Mouse (Mus musculus) hindbrain, postnatal 0 days (tissue): ENCODE data around the gene Slit1. TPM values are rescaled to one million over a fixed set of nuclear protein-coding genes. Genes with fewer than 3 reads are reported as not detected.

Experiments used
- ATAC-seq: fragments of 200-750 bp; cut with Nextera tagmentation; 2 replicates; pipeline ENCODE4 v1.8.0; 2017; ENCODE audit warnings: mild to moderate bottlenecking, moderate TSS enrichment, moderate library complexity
- DNase-seq: peaks from one replicate; pipeline ENCODE4 v3.0.0-alpha.2; 2015; ENCODE audit warnings: low spot score
- H3K27ac ChIP-seq: fragments of 300-500 bp; sonication (generic); 2 replicates; pipeline ENCODE4 v1.5.1; 2014; ENCODE audit warnings: mild to moderate bottlenecking
- H3K27me3 ChIP-seq: fragments of 300-500 bp; sonication (generic); 2 replicates; pipeline ENCODE4 v1.6.1; 2014; ENCODE audit warnings: low read length, mixed read lengths; ENCODE audit not compliant: insufficient read depth
- H3K36me3 ChIP-seq: fragments of 300-500 bp; sonication (generic); 2 replicates; pipeline ENCODE4 v1.6.1; 2014; ENCODE audit warnings: low read length, mixed read lengths; ENCODE audit not compliant: insufficient read depth
- H3K4me1 ChIP-seq: fragments of 300-500 bp; sonication (generic); 2 replicates; pipeline ENCODE4 v1.6.1; 2014; ENCODE audit warnings: antibody characterized with exemption, low read length, mixed read lengths; ENCODE audit not compliant: insufficient read depth
- H3K4me2 ChIP-seq: fragments of 300-500 bp; sonication (generic); 2 replicates; pipeline ENCODE4 v1.6.1; 2014; ENCODE audit warnings: low read depth, mild to moderate bottlenecking, low read length, moderate library complexity, mixed read lengths
- H3K4me3 ChIP-seq: fragments of 300-500 bp; sonication (generic); 2 replicates; pipeline ENCODE4 v1.5.1; 2014; ENCODE audit warnings: low read length
- H3K9ac ChIP-seq: fragments of 300-500 bp; sonication (generic); replicated peaks from 2 replicates; pipeline ENCODE4 v1.6.1; 2014; ENCODE audit warnings: mild to moderate bottlenecking, low read length, moderate library complexity, mixed read lengths
- H3K9me3 ChIP-seq: fragments of 300-500 bp; sonication (generic); 2 replicates; pipeline ENCODE4 v1.6.1; 2016; ENCODE audit warnings: low read length, mixed read lengths
- CTCF ChIP-seq: IDR thresholded peaks from 2 replicates; pipeline ENCODE4 v1.5.1; 2016; ENCODE audit warnings: antibody characterized with exemption, control low read depth, low read depth
- WGBS: fragments of 180-500 bp; shearing (Covaris S2); extraction: QIAGEN DNeasy Blood & Tissue Kit; methylation state at CpG from one replicate; pipeline ENCODE4 v1.1.7; 2014; 5-methylcytosine and 5-hydroxymethylcytosine counted together
- polyA plus RNA-seq: library from polyadenylated mRNA; unstranded; fragments of >200 nt; fragmentation: Nextera tagmentation; extraction: Ambion mirVana; gene quantifications from 2 replicates; pipeline ENCODE4 v1.2.1, GENCODE M21; 2015
- total RNA-seq: library from RNA; depleted of rRNA; stranded (reverse); fragments of >200 nt; gene quantifications from 2 replicates; pipeline ENCODE4 v1.2.3, GENCODE M21; 2014

Gene Slit1
- total and polyA plus RNA-seq, 2 experiments from 2014 or later: 13.3 to 69.2 TPM

GRCm38 (mm10) chr19:41684874-41685273 is 58.6 kb downstream of the Slit1 start:
- H3K27ac ChIP-seq: no peak overlapping the region
- peaks cover 16% of the 10 kb centered on the region for H3K4me1 ChIP-seq
- H3K9ac ChIP-seq: no peak overlapping the region
- no peak for DNase-seq
- H3K4me3 ChIP-seq: no peak overlapping the region
- H3K36me3 ChIP-seq: no peaks in the 10 kb centered on the region
- no peaks in the 10 kb centered on the region for H3K27me3 ChIP-seq
- 77% methylated on average over 1 of the region's 1 CpGs for WGBS
- no peaks in the 10 kb centered on the region for H3K9me3 ChIP-seq
- H3K4me2 ChIP-seq: no peak overlapping the region
- no peak for ATAC-seq
- TF ChIP-seq CTCF: no peak

GRCm38 (mm10) chr19:41683951-41684350 is 59.5 kb downstream of the Slit1 start:
- TF ChIP-seq CTCF: no peak
- no peak overlapping the region for H3K9ac ChIP-seq
- peaks cover 22% of the 10 kb centered on the region for H3K4me1 ChIP-seq
- H3K36me3 ChIP-seq: no peaks in the 10 kb centered on the region
- no peaks in the 10 kb centered on the region for H3K27me3 ChIP-seq
- H3K4me3 ChIP-seq: no peak overlapping the region
- H3K9me3 ChIP-seq: no peaks in the 10 kb centered on the region
- WGBS: 35% methylated on average over 1 of the region's 1 CpGs
- no peak overlapping the region for H3K27ac ChIP-seq
- no peak for DNase-seq
- no peak overlapping the region for H3K4me2 ChIP-seq
- no peak for ATAC-seq

DNA sequence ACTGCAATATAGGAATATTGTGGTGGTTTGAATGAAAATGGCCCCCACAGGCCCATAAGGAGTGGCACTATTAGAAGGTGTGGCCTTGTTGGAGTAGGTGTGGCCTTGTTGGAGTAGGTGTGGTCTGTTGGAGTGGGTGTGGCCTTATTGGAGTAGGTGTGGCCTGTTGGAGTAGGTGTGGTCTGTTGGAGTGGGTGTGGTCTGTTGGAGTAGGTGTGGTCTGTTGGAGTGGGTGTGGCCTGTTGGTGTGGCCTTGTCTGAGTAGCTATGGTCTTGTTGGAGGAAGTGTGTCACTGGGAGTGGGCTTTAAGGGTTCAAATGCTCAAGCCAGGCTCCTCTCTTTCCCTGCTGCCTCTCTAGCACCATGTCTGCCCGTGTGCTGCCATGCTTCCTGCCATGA is 63.2 kb downstream of the Slit1 start:
- no peak for TF ChIP-seq CTCF
- Histone ChIP-seq H3K9me3 (no peaks in the 10 kb centered on the region), H3K36me3 (no peaks in the 10 kb centered on the region), H3K9ac (no peak overlapping the region), H3K27me3 (no peaks in the 10 kb centered on the region), H3K27ac (no peak overlapping the region), H3K4me2 (no peak overlapping the region), H3K4me1 (peaks cover 22% of the 10 kb centered on the region), H3K4me3 (no peak overlapping the region)
- ATAC-seq (no peak), DNase-seq (no peak)
- WGBS: 80% methylated on average over 1 of the region's 1 CpGs

- no peak overlapping the region for H3K4me3 ChIP-seq
- H3K27me3 ChIP-seq: no peaks in the 10 kb centered on the region
- no peaks in the 10 kb centered on the region for H3K9me3 ChIP-seq
- no peak overlapping the region for H3K27ac ChIP-seq
- no peak for DNase-seq
- no peak overlapping the region for H3K9ac ChIP-seq
- H3K4me2 ChIP-seq: 0 out of 2 replicates have a peak overlapping the region, but pooled peaks have one; percentile 2
- no peaks in the 10 kb centered on the region for H3K36me3 ChIP-seq
- H3K4me1 ChIP-seq: peaks cover 14% of the 10 kb centered on the region; the same call in 1 of the 2 replicates
- no peak for ATAC-seq
- no peak for TF ChIP-seq CTCF
- 10% methylated on average over 15 of the region's 15 CpGs for WGBS
These were observed 64.4 kb downstream of the Slit1 start for GRCm38 (mm10) chr19:41679028-41679427.

GRCm38 (mm10) chr19:41677575-41677974 is 65.9 kb downstream of the Slit1 start:
- Histone ChIP-seq H3K27ac (no peak overlapping the region), H3K4me1 (peaks cover 12% of the 10 kb centered on the region; the same call in 1 of the 2 replicates), H3K27me3 (no peaks in the 10 kb centered on the region), H3K4me2 (no peak overlapping the region), H3K9ac (no peak overlapping the region), H3K4me3 (no peak overlapping the region), H3K36me3 (no peaks in the 10 kb centered on the region), H3K9me3 (no peaks in the 10 kb centered on the region)
- WGBS: 65% methylated on average over 4 of the region's 4 CpGs
- TF ChIP-seq CTCF: no peak
- no peak for DNase-seq
- no peak for ATAC-seq

GRCm38 (mm10) chr19:41675583-41675982 is 67.9 kb downstream of the Slit1 start:
- 48% methylated on average over 8 of the region's 8 CpGs for WGBS
- H3K4me2 ChIP-seq: no peak overlapping the region
- DNase-seq (peak; percentile 69), ATAC-seq (peak; percentile 65)
- 0 out of 2 replicates have a peak overlapping the region, but pooled peaks have one; percentile 32 for H3K27ac ChIP-seq
- H3K36me3 ChIP-seq: no peaks in the 10 kb centered on the region
- H3K9ac ChIP-seq: peak overlapping the region; percentile 17; the same call in 1 of the 2 replicates
- no peaks in the 10 kb centered on the region for H3K9me3 ChIP-seq
- H3K4me1 ChIP-seq: peaks cover 12% of the 10 kb centered on the region; the same call in 1 of the 2 replicates
- no peak for TF ChIP-seq CTCF
- no peak overlapping the region for H3K4me3 ChIP-seq
- no peaks in the 10 kb centered on the region for H3K27me3 ChIP-seq

DNA sequence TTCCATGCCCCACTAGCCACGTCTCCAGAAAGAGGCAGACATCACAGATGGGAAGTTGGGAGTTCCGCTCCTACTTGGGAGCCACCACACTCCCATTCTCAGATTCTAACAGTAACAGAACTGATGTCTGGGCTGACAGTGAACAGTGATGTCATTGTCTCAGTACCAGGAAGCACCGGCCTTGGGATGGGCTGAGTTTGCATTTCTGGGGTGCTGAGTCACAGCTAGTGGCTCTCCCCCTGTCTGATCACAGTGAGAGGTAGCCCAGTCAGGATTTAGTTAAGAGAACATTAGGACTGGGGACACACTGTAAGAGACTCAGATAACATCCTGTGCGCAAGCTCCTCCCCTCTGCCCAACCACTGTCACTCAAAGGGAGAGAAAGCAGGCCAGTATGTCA is 69.1 kb downstream of the Slit1 start:
- WGBS: 72% methylated on average over 4 of the region's 4 CpGs
- Histone ChIP-seq H3K27me3 (no peaks in the 10 kb centered on the region), H3K36me3 (no peaks in the 10 kb centered on the region), H3K9me3 (no peaks in the 10 kb centered on the region), H3K4me2 (no peak overlapping the region), H3K27ac (no peak overlapping the region), H3K4me1 (peaks cover 17% of the 10 kb centered on the region), H3K9ac (no peak overlapping the region), H3K4me3 (no peak overlapping the region)
- TF ChIP-seq CTCF: no peak
- no peak for DNase-seq
- no peak for ATAC-seq
